Mouse (Mus musculus): ENCODE measurements at regions not wholly inside any gene's neighbourhood (a gene's known extent, or its start where the extent isn't known, plus 50 kb on each side); places are given as distances from the start of the nearest gene placed in this dataset.

GRCm38 (mm10) chr12:5547698-5548097, 172.2 kb upstream of the Klhl29 start:
- DNase-seq: no peak

- no peak for DNase-seq
Observed at GRCm38 (mm10) chr12:5542701-5543100, 167.2 kb upstream of the Klhl29 start.

GRCm38 (mm10) chr12:5496299-5496698, 120.8 kb upstream of the Klhl29 start:
- DNase-seq: no peak

GRCm38 (mm10) chr12:5494657-5495512, 119.4 kb upstream of the Klhl29 start:
- peak; percentile 9 for DNase-seq

- no peak for DNase-seq
Observed at GRCm38 (mm10) chr12:5464250-5464899, 88.9 kb upstream of the Klhl29 start.

GRCm38 (mm10) chr12:5453157-5453556, 77.7 kb upstream of the Klhl29 start:
- DNase-seq: no peak

GRCm38 (mm10) chr12:5443730-5444129, 68.2 kb upstream of the Klhl29 start:
- no peak for DNase-seq

GRCm38 (mm10) chr12:5443091-5443531, 67.6 kb upstream of the Klhl29 start:
- DNase-seq: no peak

GRCm38 (mm10) chr12:5442679-5443078, 67.2 kb upstream of the Klhl29 start:
- no peak for DNase-seq

GRCm38 (mm10) chr12:5440482-5440881, 65.0 kb upstream of the Klhl29 start:
- no peak for DNase-seq

- no peak for DNase-seq
Observed at GRCm38 (mm10) chr12:5435876-5436275, 60.4 kb upstream of the Klhl29 start.

- DNase-seq: no peak
Observed at GRCm38 (mm10) chr12:5434060-5434459, 58.6 kb upstream of the Klhl29 start.

GRCm38 (mm10) chr12:5432688-5433087, 57.2 kb upstream of the Klhl29 start:
- no peak for DNase-seq

- no peak for DNase-seq
Observed at GRCm38 (mm10) chr12:5428733-5429132, 53.3 kb upstream of the Klhl29 start.

Measured in lung, postnatal 14 days (tissue).